Mouse (Mus musculus) urinary bladder, adult 18-20 months (tissue): ENCODE measurements at regions not wholly inside any gene's neighbourhood (a gene's known extent, or its start where the extent isn't known, plus 50 kb on each side); places are given as distances from the start of the nearest gene placed in this dataset.

Experiments used
- DNase-seq, 2 experiments: peaks; one replicate each; pipeline ENCODE4 v3.0.0; 2022; ENCODE audit warnings: low spot score in 2 of 2, mixed read lengths in 2 of 2

GRCm38 (mm10) chr10:98292140-98292539 lies 565.6 kb upstream of the C030005K15Rik start:
- DNase-seq, result no peak

GRCm38 (mm10) chr10:98305667-98306066 lies 579.1 kb upstream of the C030005K15Rik start:
- no peak for DNase-seq

- no peak for DNase-seq
These were observed 583.1 kb upstream of the C030005K15Rik start for GRCm38 (mm10) chr10:98309667-98310066.

- DNase-seq, result no peak
These were observed 584.8 kb upstream of the C030005K15Rik start for GRCm38 (mm10) chr10:98311403-98311802.

GRCm38 (mm10) chr10:98318416-98318815 lies 591.9 kb upstream of the C030005K15Rik start:
- no peak for DNase-seq

- DNase-seq, result no peak
These were observed 590.4 kb upstream of the Atp2b1 start for GRCm38 (mm10) chr10:98323846-98324245.

GRCm38 (mm10) chr10:98324591-98324990 lies 589.6 kb upstream of the Atp2b1 start:
- DNase-seq, result no peak

GRCm38 (mm10) chr10:98325720-98326119 lies 588.5 kb upstream of the Atp2b1 start:
- no peak for DNase-seq

GRCm38 (mm10) chr10:98332682-98333081 lies 581.5 kb upstream of the Atp2b1 start:
- peak in 1 of 2 experiments; percentile 0 for DNase-seq

GRCm38 (mm10) chr10:98333411-98334067 lies 580.7 kb upstream of the Atp2b1 start:
- peak in 1 of 2 experiments; percentile 37 for DNase-seq

GRCm38 (mm10) chr10:98343827-98344226 lies 570.4 kb upstream of the Atp2b1 start:
- no peak for DNase-seq

- DNase-seq, result no peak
These were observed 564.7 kb upstream of the Atp2b1 start for GRCm38 (mm10) chr10:98349466-98349865.

- DNase-seq, result no peak
These were observed 563.8 kb upstream of the Atp2b1 start for GRCm38 (mm10) chr10:98350318-98350926.

GRCm38 (mm10) chr10:98352061-98352460 lies 562.1 kb upstream of the Atp2b1 start:
- DNase-seq, result no peak

- no peak for DNase-seq
These were observed 559.7 kb upstream of the Atp2b1 start for GRCm38 (mm10) chr10:98354486-98354885.

GRCm38 (mm10) chr10:98364604-98365003 lies 549.6 kb upstream of the Atp2b1 start:
- no peak for DNase-seq

- no peak for DNase-seq
These were observed 541.6 kb upstream of the Atp2b1 start for GRCm38 (mm10) chr10:98372561-98372960.

- peak in 1 of 2 experiments; percentile 8 for DNase-seq
These were observed 540.9 kb upstream of the Atp2b1 start for GRCm38 (mm10) chr10:98373314-98373713.

GRCm38 (mm10) chr10:98374684-98375083 lies 539.5 kb upstream of the Atp2b1 start:
- DNase-seq, result no peak

- no peak for DNase-seq
These were observed 525.7 kb upstream of the Atp2b1 start for GRCm38 (mm10) chr10:98388543-98388942.

- no peak for DNase-seq
These were observed 514.3 kb upstream of the Atp2b1 start for GRCm38 (mm10) chr10:98399864-98400263.

GRCm38 (mm10) chr10:98417807-98418743 lies 496.1 kb upstream of the Atp2b1 start:
- no peak for DNase-seq
